Mouse (Mus musculus): ENCODE results near the gene Ksr2. TPM values are rescaled to one million over a fixed set of nuclear protein-coding genes. Genes with fewer than 3 reads are reported as not detected.
A peak's percentile ranks its signal among the peaks of the same experiment; 100 is the strongest.

Ksr2 gene
- polyA plus RNA-seq, 1 experiment = 0.03 TPM

DNA sequence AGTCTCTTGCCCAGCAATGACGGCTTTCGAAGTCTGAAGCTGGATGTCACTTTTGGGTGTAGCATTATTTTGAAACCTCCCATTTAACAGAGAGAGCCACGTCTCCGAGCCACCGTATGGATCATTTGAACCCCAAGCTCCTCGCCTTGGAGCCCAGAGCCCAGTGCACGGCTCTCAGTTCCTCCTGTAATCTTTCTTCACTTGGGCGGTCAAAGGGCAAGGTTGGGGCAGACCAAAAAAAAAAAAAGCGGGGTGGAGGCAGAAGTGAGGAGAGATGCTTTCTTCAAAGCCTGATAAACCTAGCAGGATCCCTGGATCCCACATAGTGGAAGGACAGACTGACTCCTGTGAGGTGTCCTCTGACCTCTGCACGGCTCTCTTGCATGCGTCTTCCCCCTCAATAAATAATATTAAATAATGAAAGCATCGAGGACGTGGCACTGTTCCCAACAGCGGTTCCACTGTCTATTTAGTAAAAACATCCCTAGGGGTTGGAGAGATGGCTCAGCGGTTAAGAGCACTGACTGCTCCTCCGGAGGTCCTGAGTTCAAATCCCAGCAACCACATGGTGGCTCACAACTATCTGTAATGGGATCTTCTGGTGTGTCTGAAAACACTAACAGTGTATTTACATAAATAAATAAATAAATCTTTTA, 75.0 kb downstream of the Ksr2 start:
- peaks cover 6% of the 10 kb centered on the region for H3K4me1 ChIP-seq
- H3K9me3 ChIP-seq = no peaks in the 10 kb centered on the region
- no peak for TF ChIP-seq FLI1 (IDR thresholded peaks at IDR 0.05; ENCODE audit: low read length)
- no peak for TF ChIP-seq GATA1 (IDR thresholded peaks at IDR 0.05; ENCODE audit: borderline replicate concordance, low read length)
- no peak overlapping the region for H3K4me3 ChIP-seq (replicated peaks)
- peaks cover 16% of the 10 kb centered on the region for H3K27me3 ChIP-seq (replicated peaks)
- H3K36me3 ChIP-seq (replicated peaks; ENCODE audit: low read length) = no peaks in the 10 kb centered on the region

DNA sequence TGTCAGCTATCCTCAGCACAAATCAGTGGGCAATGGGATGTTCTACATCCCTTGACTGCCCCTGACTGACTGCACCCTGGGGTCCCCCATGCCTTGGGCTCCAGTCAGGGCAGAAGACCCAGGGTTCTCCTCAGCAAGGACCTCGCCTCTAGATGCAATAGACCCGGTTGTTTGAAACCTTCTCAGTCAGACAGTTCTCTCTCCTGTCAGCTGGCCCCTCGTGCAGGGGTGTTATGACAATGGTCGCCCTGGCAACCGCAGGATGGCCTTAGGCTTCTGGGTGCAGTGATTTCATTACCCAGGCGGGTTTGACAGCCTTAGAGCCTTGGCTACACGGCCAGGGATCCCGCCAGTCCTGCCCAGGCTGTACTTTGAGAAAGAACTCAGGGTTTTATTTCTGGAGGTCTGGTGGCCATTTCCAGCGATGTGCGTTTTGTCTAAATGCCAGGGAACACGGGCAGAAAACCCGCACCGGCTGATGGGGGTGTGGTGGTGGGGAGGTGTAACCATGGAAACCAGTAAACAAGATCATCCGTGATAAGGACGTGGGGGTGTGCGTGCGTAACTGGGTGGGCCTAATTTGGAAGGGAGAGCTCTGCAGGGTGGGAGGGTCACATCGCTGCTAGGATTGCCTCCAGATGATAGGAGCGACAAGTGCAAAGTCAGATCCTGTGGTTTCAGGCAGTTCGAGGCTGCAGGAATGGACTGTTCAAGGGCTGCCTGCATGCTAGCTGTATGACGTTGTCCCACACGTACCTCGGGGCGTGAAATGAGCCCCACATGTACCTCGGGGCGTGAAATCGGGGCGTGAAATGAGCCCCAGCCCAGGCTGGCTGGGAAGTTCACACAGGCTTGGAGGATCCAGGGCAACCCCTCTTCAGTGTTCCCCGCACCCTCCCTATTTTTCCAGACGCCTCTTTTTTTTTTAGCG, 79.4 kb downstream of the Ksr2 start:
- peaks cover 15% of the 10 kb centered on the region for H3K27me3 ChIP-seq (replicated peaks)
- H3K4me1 ChIP-seq = peaks cover 6% of the 10 kb centered on the region
- no peak for TF ChIP-seq GATA1 (IDR thresholded peaks at IDR 0.05; ENCODE audit: borderline replicate concordance, low read length)
- TF ChIP-seq FLI1 (IDR thresholded peaks at IDR 0.05; ENCODE audit: low read length) = no peak
- H3K36me3 ChIP-seq (replicated peaks; ENCODE audit: low read length) = no peaks in the 10 kb centered on the region
- peaks cover 5% of the 10 kb centered on the region for H3K9me3 ChIP-seq
- H3K4me3 ChIP-seq (replicated peaks) = peak overlapping the region; percentile 31

DNA sequence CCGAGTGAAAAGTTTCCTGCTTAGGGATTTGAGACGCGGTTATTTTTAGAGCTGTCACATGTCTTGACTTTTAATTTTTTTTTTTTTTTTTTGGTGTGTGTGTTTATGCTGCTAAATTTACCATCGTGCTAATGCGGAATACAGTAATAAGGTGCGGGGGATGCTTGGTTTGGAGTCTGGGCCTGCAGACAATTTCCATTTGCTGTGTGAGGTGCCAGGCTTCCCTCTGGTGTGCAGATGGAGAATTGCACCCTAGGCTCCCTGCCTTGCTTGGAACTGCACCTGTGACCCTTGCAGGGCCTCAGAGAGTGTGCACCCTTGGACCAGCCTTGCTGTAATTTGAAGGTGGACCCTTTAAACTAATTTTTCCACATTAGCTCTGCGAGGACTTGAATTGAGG, 80.1 kb downstream of the Ksr2 start:
- TF ChIP-seq FLI1 (IDR thresholded peaks at IDR 0.05; ENCODE audit: low read length) (no peak), GATA1 (IDR thresholded peaks at IDR 0.05; ENCODE audit: borderline replicate concordance, low read length) (no peak)
- Histone ChIP-seq H3K4me1 (peaks cover 6% of the 10 kb centered on the region), H3K4me3 (replicated peaks) (no peak overlapping the region), H3K9me3 (peaks cover 5% of the 10 kb centered on the region), H3K36me3 (replicated peaks; ENCODE audit: low read length) (no peaks in the 10 kb centered on the region), H3K27me3 (replicated peaks) (peaks cover 15% of the 10 kb centered on the region)

DNA sequence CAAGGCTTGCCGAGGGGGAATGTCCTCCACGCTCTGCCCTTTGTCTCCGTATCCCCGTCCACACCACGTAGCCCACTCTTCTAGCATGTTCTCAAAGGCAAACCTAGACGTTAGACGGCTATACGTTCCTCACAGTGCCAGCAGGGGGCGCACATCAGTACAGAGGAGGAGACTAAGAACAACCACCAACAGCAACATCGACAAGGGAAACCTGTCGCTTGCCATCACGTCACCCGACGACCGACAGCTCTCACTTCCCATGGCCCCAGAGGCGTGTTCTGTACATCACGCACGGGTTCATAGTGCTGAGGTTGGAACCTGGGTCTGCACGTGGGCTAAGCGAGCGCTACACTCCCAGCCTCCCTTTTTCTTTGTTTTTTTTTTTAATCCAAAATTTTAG, 83.3 kb downstream of the Ksr2 start:
- Histone ChIP-seq H3K9me3 (peaks cover 25% of the 10 kb centered on the region), H3K4me3 (replicated peaks) (no peak overlapping the region)
- TF ChIP-seq FLI1 (IDR thresholded peaks at IDR 0.05; ENCODE audit: low read length) (no peak), GATA1 (IDR thresholded peaks at IDR 0.05; ENCODE audit: borderline replicate concordance, low read length) (no peak)

DNA sequence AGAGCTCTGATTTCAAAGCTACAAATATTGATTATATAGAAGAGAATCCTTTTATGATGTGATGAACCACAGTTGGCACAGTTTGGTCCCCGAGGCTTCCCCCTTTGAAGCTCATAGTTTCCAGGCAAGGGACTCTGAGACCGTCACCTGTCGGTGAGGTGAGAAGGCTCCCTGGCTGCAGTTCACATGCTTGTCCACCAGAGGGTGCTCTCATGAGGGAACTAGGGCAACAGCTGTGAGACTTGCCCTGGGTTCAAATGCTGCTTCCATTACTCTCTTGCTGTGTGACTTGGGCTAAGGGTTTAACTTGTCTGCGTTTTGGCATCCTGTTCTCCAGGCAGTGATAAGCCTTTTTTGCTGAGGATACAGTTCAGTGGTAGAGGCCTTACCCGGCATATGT, 88.8 kb downstream of the Ksr2 start:
- peaks cover 5% of the 10 kb centered on the region for H3K27me3 ChIP-seq (replicated peaks)
- H3K4me1 ChIP-seq = no peaks in the 10 kb centered on the region
- no peaks in the 10 kb centered on the region for H3K36me3 ChIP-seq (replicated peaks; ENCODE audit: low read length)
- TF ChIP-seq FLI1 (IDR thresholded peaks at IDR 0.05; ENCODE audit: low read length) = no peak
- no peak for TF ChIP-seq GATA1 (IDR thresholded peaks at IDR 0.05; ENCODE audit: borderline replicate concordance, low read length)
- H3K9me3 ChIP-seq = peaks cover 29% of the 10 kb centered on the region
- no peak overlapping the region for H3K4me3 ChIP-seq (replicated peaks)

More for the DNA sequence above, 83.3 kb downstream of the Ksr2 start:
- Histone ChIP-seq H3K36me3 (replicated peaks; ENCODE audit: low read length) (no peaks in the 10 kb centered on the region), H3K27me3 (replicated peaks) (peaks cover 15% of the 10 kb centered on the region), H3K4me1 (peaks cover 6% of the 10 kb centered on the region)

DNA sequence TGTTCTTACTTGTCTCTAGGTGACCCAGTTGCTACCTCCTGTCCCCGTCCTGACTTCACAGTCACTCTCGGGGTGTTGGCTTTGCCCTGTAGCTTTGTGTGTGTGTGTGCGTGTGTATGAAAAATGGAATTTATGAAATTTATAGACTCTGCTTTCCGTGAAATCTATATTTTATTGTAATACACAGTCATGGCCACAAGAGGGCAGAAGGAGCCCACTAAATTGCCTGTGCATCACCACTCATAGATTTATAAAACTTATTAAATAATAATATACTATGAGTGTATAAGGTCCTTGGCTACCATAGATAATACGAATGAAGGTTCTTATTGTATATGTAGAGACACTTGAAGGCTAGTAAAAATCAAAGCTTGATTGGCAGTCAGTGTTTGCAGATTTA, 90.6 kb downstream of the Ksr2 start:
- Histone ChIP-seq H3K4me1 (no peaks in the 10 kb centered on the region), H3K9me3 (peaks cover 28% of the 10 kb centered on the region), H3K36me3 (replicated peaks; ENCODE audit: low read length) (no peaks in the 10 kb centered on the region), H3K4me3 (replicated peaks) (no peak overlapping the region), H3K27me3 (replicated peaks) (peaks cover 12% of the 10 kb centered on the region)
- TF ChIP-seq FLI1 (IDR thresholded peaks at IDR 0.05; ENCODE audit: low read length) = no peak
- no peak for TF ChIP-seq GATA1 (IDR thresholded peaks at IDR 0.05; ENCODE audit: borderline replicate concordance, low read length)

DNA sequence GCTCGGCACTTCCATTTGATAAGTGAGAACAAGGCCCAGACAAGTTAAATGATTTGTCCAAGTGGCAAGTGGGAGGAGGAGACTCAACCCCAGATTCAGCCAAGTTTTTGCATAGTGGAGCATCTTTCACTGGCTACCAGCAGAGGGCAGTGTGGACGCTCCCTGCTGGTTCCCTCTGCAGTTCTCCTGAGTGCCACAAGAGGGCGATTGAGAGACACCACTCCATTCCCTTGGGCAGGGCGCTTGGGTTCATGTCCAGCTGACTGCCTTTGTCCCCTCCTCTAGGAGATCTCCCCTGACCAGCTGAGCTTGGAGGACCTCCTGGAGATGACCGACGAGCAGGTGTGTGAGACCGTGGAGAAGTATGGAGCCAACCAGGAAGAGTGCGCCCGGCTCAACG, 91.4 kb downstream of the Ksr2 start:
- Histone ChIP-seq H3K9me3 (peaks cover 24% of the 10 kb centered on the region), H3K4me3 (replicated peaks) (no peak overlapping the region), H3K4me1 (peaks cover 4% of the 10 kb centered on the region), H3K27me3 (replicated peaks) (peaks cover 12% of the 10 kb centered on the region), H3K36me3 (replicated peaks; ENCODE audit: low read length) (no peaks in the 10 kb centered on the region)
- TF ChIP-seq GATA1 (IDR thresholded peaks at IDR 0.05; ENCODE audit: borderline replicate concordance, low read length) (no peak), FLI1 (IDR thresholded peaks at IDR 0.05; ENCODE audit: low read length) (no peak)

DNA sequence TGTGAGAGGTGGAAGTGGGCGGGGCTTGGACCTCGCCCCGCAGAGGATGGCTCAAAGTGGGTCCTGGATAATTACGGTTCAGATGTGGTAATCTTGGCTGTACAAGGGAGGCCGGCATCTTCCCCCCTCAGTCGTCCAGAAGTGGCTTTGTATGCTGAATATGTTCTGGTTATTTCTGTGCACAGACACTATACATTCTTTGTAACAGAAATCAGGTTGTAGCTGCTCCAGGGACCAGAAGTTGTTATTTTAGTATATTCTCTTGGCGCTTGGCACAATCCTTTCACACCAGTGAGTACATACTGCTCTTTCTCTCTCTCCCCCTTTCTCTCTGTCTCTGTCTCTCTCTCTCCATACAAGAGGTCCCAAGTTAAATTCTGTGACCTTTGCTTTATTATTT, 92.0 kb downstream of the Ksr2 start:
- Histone ChIP-seq H3K4me1 (peaks cover 6% of the 10 kb centered on the region), H3K4me3 (replicated peaks) (no peak overlapping the region), H3K27me3 (replicated peaks) (peaks cover 9% of the 10 kb centered on the region), H3K36me3 (replicated peaks; ENCODE audit: low read length) (no peaks in the 10 kb centered on the region), H3K9me3 (peaks cover 18% of the 10 kb centered on the region)
- TF ChIP-seq FLI1 (IDR thresholded peaks at IDR 0.05; ENCODE audit: low read length) (no peak), GATA1 (IDR thresholded peaks at IDR 0.05; ENCODE audit: borderline replicate concordance, low read length) (no peak)

DNA sequence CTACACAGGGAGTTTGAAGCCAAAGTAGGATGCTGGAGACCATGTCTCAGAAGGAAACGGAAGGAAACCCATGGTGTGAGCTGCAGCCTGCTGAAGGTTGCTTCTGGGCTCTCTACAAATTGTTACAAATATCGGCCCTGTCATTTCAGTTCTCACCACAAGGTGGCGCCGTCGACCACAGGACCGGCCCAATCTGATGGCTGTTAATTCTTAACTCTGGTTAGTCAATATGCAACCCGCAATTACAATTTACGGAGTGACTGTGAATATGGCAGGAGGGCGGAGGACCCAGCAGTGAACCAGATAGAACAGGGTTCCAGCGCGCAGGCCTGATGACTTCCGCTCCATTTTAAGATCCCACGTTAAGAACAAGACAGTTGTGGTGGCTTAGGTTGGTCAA, 92.6 kb downstream of the Ksr2 start:
- Histone ChIP-seq H3K4me1 (peaks cover 12% of the 10 kb centered on the region), H3K4me3 (replicated peaks) (no peak overlapping the region), H3K9me3 (peaks cover 14% of the 10 kb centered on the region), H3K27me3 (replicated peaks) (peaks cover 7% of the 10 kb centered on the region), H3K36me3 (replicated peaks; ENCODE audit: low read length) (no peaks in the 10 kb centered on the region)
- no peak for TF ChIP-seq GATA1 (IDR thresholded peaks at IDR 0.05; ENCODE audit: borderline replicate concordance, low read length)
- no peak for TF ChIP-seq FLI1 (IDR thresholded peaks at IDR 0.05; ENCODE audit: low read length)
